Mouse (Mus musculus): Measurements from ENCODE around the gene Slc9a6.

- TF ChIP-seq ZNF384 (IDR thresholded peaks at IDR 0.05; ENCODE audit: low read depth, low read length) (no peak), MYC (IDR thresholded peaks at IDR 0.05; ENCODE audit: low read depth, low read length) (no peak), IRF4 (IDR thresholded peaks at IDR 0.05; ENCODE audit: low read depth, low read length) (no peak)
Measured at GRCm38 (mm10) chrX:56606536-56606935, 3.0 kb upstream of the Slc9a6 start.
